Mouse (Mus musculus) heart, embryonic 11.5 days (tissue): Measurements from ENCODE around the gene Ttbk1. TPM values are rescaled to one million over a fixed set of nuclear protein-coding genes. Genes with fewer than 3 reads are reported as not detected.

ENCODE experiments used
- ATAC-seq: fragments of 200-750 bp; cut with Nextera tagmentation; replicated peaks from 2 replicates; pipeline ENCODE4 v1.8.0; 2017; ENCODE audit warnings: moderate library complexity; ENCODE audit not compliant: insufficient number of reproducible peaks, low FRiP score, low TSS enrichment
- H3K27ac ChIP-seq: fragments of 300-500 bp; sonication (generic); 2 replicates; pipeline ENCODE4 v1.5.1; 2014; ENCODE audit warnings: mild to moderate bottlenecking, low read depth, low read length
- H3K27me3 ChIP-seq: fragments of 300-500 bp; sonication (generic); 2 replicates; pipeline ENCODE4 v1.6.1; 2014; ENCODE audit warnings: mild to moderate bottlenecking, low read length, mixed read lengths; ENCODE audit not compliant: control insufficient read depth, insufficient read depth
- H3K36me3 ChIP-seq: fragments of 300-500 bp; sonication (generic); 2 replicates; pipeline ENCODE4 v1.6.1; 2014; ENCODE audit warnings: mild to moderate bottlenecking, low read length, moderate library complexity, mixed read lengths; ENCODE audit not compliant: control insufficient read depth, insufficient read depth
- H3K4me1 ChIP-seq: fragments of 300-500 bp; sonication (generic); 2 replicates; pipeline ENCODE4 v1.6.1; 2014; ENCODE audit warnings: low read length; ENCODE audit not compliant: control insufficient read depth, insufficient read depth
- H3K4me2 ChIP-seq: fragments of 300-500 bp; sonication (generic); 2 replicates; pipeline ENCODE4 v1.6.1; 2014; ENCODE audit warnings: mild to moderate bottlenecking, moderate library complexity
- H3K4me3 ChIP-seq: fragments of 300-500 bp; sonication (generic); 2 replicates; pipeline ENCODE4 v1.5.1; 2014; ENCODE audit warnings: low read depth, low read length
- H3K9ac ChIP-seq: fragments of 300-500 bp; sonication (generic); 2 replicates; pipeline ENCODE4 v1.6.1; 2014; ENCODE audit warnings: mild to moderate bottlenecking, low read depth, low read length, moderate library complexity
- H3K9me3 ChIP-seq: fragments of 300-500 bp; sonication (generic); replicated peaks from 2 replicates; pipeline ENCODE4 v1.6.1; 2016; ENCODE audit warnings: low read length; ENCODE audit not compliant: control insufficient read depth
- WGBS: fragments of 180-500 bp; shearing (Covaris S2); extraction: QIAGEN DNeasy Blood & Tissue Kit; methylation state at CpG from one replicate; pipeline ENCODE4 v1.1.7; 2014; ENCODE audit not compliant: insufficient replicate concordance; 5-methylcytosine and 5-hydroxymethylcytosine counted together
- polyA plus RNA-seq: library from polyadenylated mRNA; unstranded; fragments of >200 nt; fragmentation: Nextera tagmentation; extraction: Ambion mirVana; gene quantifications from 2 replicates; pipeline ENCODE4 v1.2.1, GENCODE M21; 2014

Ttbk1 gene
- polyA plus RNA-seq, 1 experiment from 2014 or later = 0.07 TPM

- peaks cover 25% of the 10 kb centered on the region for H3K4me1 ChIP-seq
- 3% methylated on average over 32 of the region's 32 CpGs for WGBS
- H3K27ac ChIP-seq = no peak overlapping the region
- peak overlapping the region; percentile 71 for H3K9ac ChIP-seq
- peak overlapping the region; percentile 83 for H3K4me2 ChIP-seq
- H3K9me3 ChIP-seq = no peaks in the 10 kb centered on the region
- ATAC-seq = no peak
- H3K4me3 ChIP-seq = peak overlapping the region; percentile 41
- H3K27me3 ChIP-seq = peaks cover 56% of the 10 kb centered on the region
- no peaks in the 10 kb centered on the region for H3K36me3 ChIP-seq
These were observed 26.8 kb downstream of the Ttbk1 start for GRCm38 (mm10) chr17:46460673-46461072.

GRCm38 (mm10) chr17:46458439-46458838, 29.0 kb downstream of the Ttbk1 start:
- Histone ChIP-seq H3K27me3 (peaks cover 72% of the 10 kb centered on the region), H3K9me3 (no peaks in the 10 kb centered on the region), H3K36me3 (no peaks in the 10 kb centered on the region), H3K27ac (peak overlapping the region; percentile 46), H3K4me2 (peak overlapping the region; percentile 31), H3K9ac (no peak overlapping the region), H3K4me3 (no peak overlapping the region), H3K4me1 (peaks cover 39% of the 10 kb centered on the region)
- WGBS = 17% methylated on average over 3 of the region's 3 CpGs
- 0 out of 2 replicates have a peak, but pooled peaks have one; percentile 13 for ATAC-seq

- no peak for ATAC-seq
- Histone ChIP-seq H3K4me1 (peaks cover 44% of the 10 kb centered on the region), H3K27me3 (peaks cover 74% of the 10 kb centered on the region), H3K4me2 (no peak overlapping the region; the same call in 1 of the 2 replicates), H3K36me3 (no peaks in the 10 kb centered on the region), H3K9me3 (no peaks in the 10 kb centered on the region), H3K4me3 (no peak overlapping the region), H3K9ac (no peak overlapping the region), H3K27ac (peak overlapping the region; percentile 46; the same call in 1 of the 2 replicates)
- 14% methylated on average over 10 of the region's 10 CpGs for WGBS
These were observed 29.7 kb downstream of the Ttbk1 start for GRCm38 (mm10) chr17:46457791-46458190.

GRCm38 (mm10) chr17:46455110-46455691, 32.3 kb downstream of the Ttbk1 start:
- Histone ChIP-seq H3K4me3 (peak overlapping the region; percentile 42), H3K9me3 (no peaks in the 10 kb centered on the region), H3K36me3 (no peaks in the 10 kb centered on the region), H3K27ac (no peak overlapping the region), H3K4me2 (peak overlapping the region; percentile 81), H3K9ac (peak overlapping the region; percentile 39; the same call in 1 of the 2 replicates), H3K27me3 (peaks cover 66% of the 10 kb centered on the region), H3K4me1 (peaks cover 34% of the 10 kb centered on the region)
- ATAC-seq = 0 out of 2 replicates have a peak, but pooled peaks have one; percentile 19
- WGBS = under 1% methylated on average over 33 of the region's 33 CpGs

GRCm38 (mm10) chr17:46454539-46454938, 32.9 kb downstream of the Ttbk1 start:
- ATAC-seq = no peak
- H3K4me1 ChIP-seq = peaks cover 34% of the 10 kb centered on the region
- no peak overlapping the region for H3K27ac ChIP-seq
- peak overlapping the region; percentile 81 for H3K4me2 ChIP-seq
- no peaks in the 10 kb centered on the region for H3K36me3 ChIP-seq
- peaks cover 59% of the 10 kb centered on the region for H3K27me3 ChIP-seq
- H3K9ac ChIP-seq = 0 out of 2 replicates have a peak overlapping the region, but pooled peaks have one; percentile 39
- no peaks in the 10 kb centered on the region for H3K9me3 ChIP-seq
- H3K4me3 ChIP-seq = peak overlapping the region; percentile 42
- WGBS = 2% methylated on average over 9 of the region's 9 CpGs

GRCm38 (mm10) chr17:46453970-46454411, 33.5 kb downstream of the Ttbk1 start:
- 2% methylated on average over 26 of the region's 26 CpGs for WGBS
- no peaks in the 10 kb centered on the region for H3K9me3 ChIP-seq
- no peak for ATAC-seq
- H3K4me3 ChIP-seq = peak overlapping the region; percentile 42
- H3K4me2 ChIP-seq = peak overlapping the region; percentile 81
- H3K36me3 ChIP-seq = no peaks in the 10 kb centered on the region
- H3K27me3 ChIP-seq = peaks cover 56% of the 10 kb centered on the region
- no peak overlapping the region for H3K27ac ChIP-seq
- 0 out of 2 replicates have a peak overlapping the region, but pooled peaks have one; percentile 1 for H3K9ac ChIP-seq
- H3K4me1 ChIP-seq = peaks cover 33% of the 10 kb centered on the region

- Histone ChIP-seq H3K27ac (no peak overlapping the region), H3K9ac (no peak overlapping the region), H3K9me3 (no peaks in the 10 kb centered on the region), H3K27me3 (peaks cover 53% of the 10 kb centered on the region), H3K4me2 (peak overlapping the region; percentile 81), H3K36me3 (no peaks in the 10 kb centered on the region), H3K4me1 (peaks cover 30% of the 10 kb centered on the region), H3K4me3 (no peak overlapping the region)
- no peak for ATAC-seq
- WGBS = 6% methylated on average over 13 of the region's 13 CpGs
These were observed 34.0 kb downstream of the Ttbk1 start for GRCm38 (mm10) chr17:46453302-46453948.

GRCm38 (mm10) chr17:46452683-46453082, 34.8 kb downstream of the Ttbk1 start:
- Histone ChIP-seq H3K9ac (no peak overlapping the region), H3K9me3 (no peaks in the 10 kb centered on the region), H3K27ac (no peak overlapping the region), H3K36me3 (no peaks in the 10 kb centered on the region), H3K4me3 (no peak overlapping the region), H3K4me1 (peaks cover 23% of the 10 kb centered on the region), H3K4me2 (no peak overlapping the region), H3K27me3 (peaks cover 48% of the 10 kb centered on the region)
- no peak for ATAC-seq
- 31% methylated on average over 5 of the region's 5 CpGs for WGBS
